Mouse (Mus musculus) WW6 (cell line): ENCODE measurements around the gene Pnmt.

Experiments
- DNase-seq: peaks from one replicate; pipeline ENCODE4 v3.0.0-alpha.2; 2013; ENCODE audit warnings: low read depth, low spot score

Pnmt gene

DNA sequence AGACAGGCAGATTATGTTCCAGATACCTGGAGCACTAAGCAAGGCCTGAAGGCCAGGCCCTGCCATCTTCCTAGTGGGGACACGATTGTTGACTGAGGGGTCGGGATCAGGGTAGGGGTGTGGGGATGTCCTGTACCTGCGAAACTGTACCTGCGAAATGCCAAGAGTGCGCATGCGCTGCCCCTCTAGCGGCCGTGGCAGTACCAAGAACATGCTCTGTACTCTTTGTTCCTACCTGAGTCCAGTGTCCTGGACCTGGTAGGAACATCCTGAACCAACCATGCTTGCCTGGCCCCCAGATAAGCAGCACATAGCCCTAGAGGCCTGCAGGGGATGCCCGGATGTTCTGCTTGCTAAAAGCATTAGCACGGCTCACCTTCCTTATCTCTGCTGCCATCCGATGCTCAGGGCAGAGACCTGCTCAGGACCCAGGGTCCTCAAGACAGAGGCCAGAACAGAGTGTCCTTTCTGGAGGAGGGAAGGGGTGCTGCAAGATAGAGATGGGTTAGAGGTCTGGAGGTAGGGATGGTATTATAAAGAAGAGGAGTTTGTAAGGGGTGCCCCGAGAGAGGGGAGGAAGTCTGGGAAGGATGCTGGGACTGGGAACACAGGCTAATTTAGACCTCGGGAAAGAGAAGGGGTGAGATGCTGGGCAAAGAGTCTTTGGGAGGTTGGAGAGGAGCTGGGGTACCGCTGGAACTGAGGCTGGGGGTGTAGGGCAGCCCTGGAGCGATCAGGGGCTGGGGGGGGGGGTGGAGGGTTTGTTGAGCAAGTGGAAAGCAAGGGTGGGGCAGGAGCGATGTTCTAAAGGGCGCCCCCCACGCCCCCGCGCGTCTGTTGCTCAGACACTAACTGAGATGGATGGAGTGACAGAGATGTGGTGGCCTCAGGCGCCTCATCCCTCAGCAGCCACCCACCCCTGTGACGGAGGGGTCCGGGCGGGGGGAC lies at the start of gene Pnmt:
TSS of gene Pnmt (plus strand) at position 813 of the 948 bp plus-strand sequence.
- DNase-seq, result no peak

DNA sequence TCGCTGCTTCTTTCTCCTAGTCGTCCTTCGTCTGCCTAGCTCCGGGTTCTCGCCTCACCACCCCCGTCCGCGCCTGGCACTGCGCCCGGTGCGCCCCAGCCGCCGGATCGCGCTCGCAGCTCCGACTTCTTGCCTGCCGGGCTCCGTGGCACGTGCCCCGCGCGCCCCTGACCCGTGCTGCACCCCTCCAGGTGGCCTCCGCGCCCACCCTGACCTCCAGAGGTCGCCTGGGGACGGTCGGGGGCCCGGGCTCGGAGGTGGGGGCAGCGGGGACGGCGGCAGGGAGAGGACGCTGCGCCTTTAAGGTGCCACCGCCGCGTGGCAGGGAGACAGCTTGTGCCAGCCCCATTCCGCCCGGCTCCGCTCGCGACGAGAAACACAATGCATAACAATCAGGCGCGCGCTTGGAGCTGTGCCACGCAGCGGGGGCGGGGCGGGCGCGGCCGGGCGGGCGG lies 47.7 kb upstream of the Pnmt start:
- no peak for DNase-seq

GRCm38 (mm10) chr11:98339071-98339501 lies 47.2 kb upstream of the Pnmt start:
- no peak for DNase-seq

- DNase-seq, result no peak
Observed at GRCm38 (mm10) chr11:98339679-98340287, 46.5 kb upstream of the Pnmt start.

DNA sequence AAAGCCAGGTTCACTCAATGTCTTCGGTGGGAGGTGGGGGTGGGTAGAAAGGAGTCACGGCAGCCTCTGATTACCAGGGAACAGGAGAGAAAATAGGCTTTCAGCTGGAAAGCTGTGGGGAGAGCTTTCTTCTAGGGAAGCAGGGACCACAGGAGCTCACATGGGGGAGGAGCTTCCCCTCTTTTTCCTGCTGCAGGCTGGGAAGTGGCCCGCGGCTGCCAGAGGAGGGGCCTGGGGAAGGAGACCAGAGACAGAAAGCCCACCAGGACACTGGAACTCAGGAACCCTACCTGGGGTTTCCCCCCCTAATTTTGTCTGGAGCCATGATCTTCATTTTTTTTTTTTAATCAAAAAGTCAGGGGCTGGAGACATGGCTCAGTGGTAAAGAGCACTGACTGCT lies 45.7 kb upstream of the Pnmt start:
- no peak for DNase-seq

DNA sequence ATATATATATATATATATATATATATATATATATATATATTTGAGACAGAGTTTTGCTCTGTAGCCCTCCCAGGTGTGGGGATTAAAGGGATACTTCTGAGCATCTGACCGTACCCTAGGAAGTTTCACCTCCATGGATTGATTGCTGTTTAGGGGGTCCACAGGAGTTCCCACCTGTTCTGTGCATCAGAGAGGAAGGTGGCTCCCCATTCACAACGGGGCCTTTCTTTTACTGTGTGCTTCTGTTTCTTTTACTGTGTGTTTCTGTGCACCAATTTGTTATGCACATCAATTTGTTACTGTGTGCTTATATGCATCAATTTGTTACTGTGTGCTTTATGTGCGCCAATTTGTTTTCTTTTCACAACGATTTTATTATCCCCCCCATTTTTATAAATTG lies 45.1 kb upstream of the Pnmt start:
- DNase-seq, result no peak

DNA sequence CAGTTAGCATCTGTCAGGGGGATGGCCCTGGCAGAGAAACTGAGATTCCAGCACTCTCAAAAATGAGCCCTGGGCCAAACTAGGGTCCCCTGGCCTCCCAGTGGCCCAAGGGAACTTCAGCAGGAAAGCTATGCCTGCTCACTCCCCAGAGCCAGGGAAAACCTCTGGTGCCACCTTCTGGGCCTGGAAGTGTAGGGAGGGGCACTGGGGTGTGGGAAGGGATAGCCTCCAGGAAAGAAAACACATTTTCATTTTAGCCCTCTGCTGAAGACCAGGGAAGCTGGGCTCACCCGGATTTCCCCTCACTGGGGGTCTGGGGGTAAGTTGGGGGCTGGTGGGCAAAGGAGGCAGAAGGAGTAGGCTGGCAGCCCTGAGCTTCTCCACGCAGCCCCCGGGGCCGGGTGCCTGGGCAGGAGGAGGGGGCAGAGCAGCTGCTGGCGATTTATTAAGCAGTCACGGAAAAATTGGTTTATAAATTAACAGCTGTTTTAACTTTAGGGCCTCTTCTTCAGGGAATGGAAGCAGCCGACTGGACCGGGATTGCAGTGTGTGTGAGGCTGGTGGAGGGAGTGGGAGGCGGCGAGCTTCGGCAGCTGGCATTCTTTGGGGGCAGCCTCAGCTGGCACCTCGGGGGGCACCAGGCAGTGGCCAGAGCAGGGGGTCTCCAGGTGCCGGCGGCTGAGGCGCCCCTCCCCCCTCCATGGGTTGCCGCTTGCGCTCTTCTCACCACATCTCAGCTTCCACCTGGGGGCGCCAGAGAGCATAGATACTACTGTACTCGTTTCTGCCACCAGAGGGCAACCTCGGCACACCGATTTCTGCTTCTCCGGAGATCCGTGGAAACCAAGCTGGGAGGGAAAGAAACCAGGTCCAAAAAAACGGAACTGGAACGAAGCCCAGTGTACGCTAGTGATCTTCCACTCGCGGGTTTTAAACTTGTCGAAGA lies 44.0 kb upstream of the Pnmt start:
- DNase-seq, result peak; percentile 78

- DNase-seq, result peak; percentile 72
Observed at GRCm38 (mm10) chr11:98345253-98345652, 41.0 kb upstream of the Pnmt start.

GRCm38 (mm10) chr11:98346168-98346567 lies 40.1 kb upstream of the Pnmt start:
- DNase-seq, result no peak

DNA sequence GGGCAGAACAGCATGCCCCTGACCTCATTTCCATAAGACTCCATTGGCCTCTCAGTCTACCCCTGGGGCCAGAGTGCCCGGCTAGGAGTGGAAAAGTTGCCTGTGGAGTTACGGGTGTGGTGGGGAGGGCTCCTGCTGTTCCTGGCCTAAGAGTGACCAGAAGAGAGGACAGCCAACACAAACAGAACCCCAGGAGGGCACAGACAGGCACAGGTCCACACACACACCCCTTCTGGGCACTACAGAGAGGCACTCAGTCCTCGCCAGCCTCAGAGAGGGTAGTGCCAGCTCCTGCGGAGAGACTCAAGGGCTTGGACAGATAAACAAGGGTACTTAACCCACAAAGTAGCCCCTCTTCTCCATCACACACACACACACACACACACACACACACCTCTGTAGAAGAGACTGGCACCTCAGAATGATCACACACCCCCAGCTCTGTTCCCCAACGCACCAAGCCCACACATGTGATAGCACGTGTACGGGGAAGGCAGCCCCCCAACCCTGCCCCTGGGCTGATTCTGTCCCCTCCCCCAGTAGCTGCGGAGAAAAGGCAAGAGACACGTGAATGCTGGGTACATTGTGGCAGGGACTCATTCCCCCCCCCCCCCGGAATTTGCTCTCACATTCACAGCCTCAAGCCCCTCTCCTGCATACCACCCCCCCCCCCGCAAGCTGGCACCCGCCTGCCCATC lies 38.7 kb upstream of the Pnmt start:
- no peak for DNase-seq

GRCm38 (mm10) chr11:98348083-98348961 lies 37.9 kb upstream of the Pnmt start, which contains the start of gene Ppp1r1b:
Ppp1r1b (plus strand) TSS chr11:98348404.
- DNase-seq, result no peak

DNA sequence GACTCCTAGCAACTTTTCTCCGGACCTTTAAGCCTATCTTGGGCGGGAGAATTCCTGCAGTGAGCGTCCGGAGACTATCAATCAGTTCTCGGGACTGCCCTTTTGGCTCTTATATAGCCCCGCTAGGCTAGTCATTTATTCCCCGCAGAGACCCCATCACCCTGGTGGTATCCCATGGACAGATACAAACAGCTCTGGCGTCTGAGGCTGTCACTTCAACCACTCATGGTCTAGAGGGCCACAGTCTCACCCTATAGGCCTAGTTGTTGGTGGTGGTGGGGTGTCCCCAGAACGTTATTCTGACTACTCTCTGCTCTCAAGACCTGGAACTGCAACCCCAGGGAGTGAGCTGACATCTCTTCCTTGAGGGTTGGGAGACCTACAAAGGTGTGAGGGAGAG lies 36.9 kb upstream of the Pnmt start:
- no peak for DNase-seq

- no peak for DNase-seq
Observed at GRCm38 (mm10) chr11:98352272-98352990, 33.8 kb upstream of the Pnmt start.

DNA sequence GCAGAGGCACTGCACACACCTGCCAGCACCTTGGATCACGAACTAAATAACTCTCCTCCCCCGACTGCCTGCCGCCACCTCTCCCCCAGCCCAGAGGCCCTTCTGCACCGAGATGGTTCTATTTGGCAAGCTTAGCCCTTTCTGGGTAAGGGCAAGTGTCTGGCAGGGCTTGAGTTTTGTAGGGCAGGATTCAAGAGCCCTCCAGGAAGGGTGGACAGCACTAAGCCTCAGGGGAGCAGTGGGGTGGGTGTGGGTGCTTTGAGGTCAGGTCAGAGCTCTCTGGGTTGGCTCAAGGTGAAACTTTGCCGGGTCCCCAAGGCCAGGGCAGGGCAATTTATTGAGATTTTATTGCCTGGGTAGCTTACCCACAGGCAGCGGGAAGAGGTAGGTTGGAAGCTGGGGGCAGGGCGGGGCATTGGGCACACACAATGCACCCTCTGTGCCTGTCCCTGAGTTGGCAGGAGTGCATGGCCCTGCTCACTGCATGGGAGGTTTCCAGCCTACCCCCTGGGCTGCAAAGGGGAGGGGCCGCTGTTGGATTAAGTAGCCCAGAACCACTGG lies 32.5 kb upstream of the Pnmt start:
- DNase-seq, result no peak

DNA sequence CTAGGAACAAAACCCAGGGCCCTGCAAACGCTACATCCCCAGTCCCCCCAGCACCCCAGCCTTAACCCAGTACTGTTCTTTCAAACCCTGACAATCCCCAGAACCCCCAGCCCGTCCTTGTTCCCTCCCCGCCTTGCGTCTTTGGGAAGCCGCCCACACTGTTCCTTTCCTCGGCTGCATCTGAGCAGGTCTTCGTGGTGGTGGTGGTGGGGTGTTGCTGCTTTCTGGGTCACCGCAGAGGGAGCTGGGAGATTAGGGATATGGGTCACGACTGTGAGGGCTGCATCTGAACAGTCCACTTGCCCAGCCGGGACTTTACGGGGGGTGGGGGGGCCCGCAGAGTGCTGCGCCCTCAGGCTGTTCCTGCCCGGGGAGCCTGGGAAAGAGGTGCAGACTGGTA lies 31.8 kb upstream of the Pnmt start:
- no peak for DNase-seq

DNA sequence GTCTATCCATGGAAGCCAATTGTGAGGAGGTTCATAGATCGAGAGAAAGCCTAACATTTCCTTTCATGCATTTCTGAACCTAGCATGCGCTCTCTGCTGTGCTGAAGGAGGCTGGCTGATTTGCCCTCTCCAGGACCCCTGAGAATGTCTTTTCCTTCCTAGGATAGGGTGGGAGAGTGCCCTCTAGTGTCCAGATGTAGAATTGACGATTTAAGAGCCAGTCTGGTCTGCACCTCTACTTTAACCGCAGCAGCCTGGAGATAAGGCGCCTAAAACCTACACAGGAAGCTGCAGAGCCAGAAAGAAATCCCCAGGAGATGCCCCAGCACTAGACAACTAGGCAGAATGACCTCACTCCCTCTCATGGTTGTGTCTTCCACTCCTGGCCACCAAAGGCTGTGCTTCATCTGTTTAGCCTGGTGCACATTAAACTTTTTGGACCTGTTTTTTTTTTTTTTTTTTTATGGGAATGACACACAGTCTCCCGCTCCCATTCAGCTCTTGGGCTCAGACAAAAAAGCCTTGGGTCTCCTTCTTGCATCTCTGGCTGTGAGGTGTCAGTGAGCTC lies 30.4 kb upstream of the Pnmt start:
- peak; percentile 88 for DNase-seq

DNA sequence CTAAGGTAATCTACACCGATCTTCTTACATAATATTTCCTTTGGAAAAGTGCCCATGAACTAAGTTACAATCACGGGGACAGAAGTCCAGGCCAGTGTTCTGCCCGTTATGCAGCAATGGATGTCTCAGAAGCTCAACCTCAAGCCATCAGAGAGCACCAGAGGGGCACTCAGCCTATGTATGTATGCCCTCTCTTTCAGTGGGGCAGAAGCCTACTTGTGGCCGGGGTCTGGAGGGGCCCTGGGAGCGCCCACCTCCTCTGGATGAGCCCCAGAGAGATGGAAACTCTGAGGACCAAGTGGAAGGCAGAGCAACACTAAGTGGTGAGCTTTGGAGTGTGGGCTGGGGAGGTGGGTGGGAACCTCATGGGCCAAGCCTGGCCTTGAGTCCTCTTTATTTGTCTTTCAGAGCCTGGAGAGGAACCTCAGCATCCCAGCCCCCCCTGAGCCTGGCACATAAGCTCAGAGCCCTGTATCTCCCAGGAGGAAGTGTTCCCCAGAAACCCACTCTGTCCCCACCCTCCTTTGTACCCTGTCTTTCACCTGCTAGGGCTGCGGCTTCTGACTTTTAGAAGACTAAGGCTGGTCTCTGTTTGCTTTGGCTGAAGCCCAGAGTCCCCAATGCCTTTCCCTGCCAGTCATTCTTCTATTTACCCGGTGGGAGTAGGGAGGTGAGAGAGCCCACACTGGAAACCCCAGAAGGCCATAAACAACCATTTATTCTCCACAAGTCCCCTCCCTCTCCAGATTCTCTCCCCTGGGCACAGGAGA lies 29.4 kb upstream of the Pnmt start:
- no peak for DNase-seq
